Mouse (Mus musculus) stomach, postnatal 0 days (tissue): ENCODE data around the gene Tcte2. TPM values are rescaled to one million over a fixed set of nuclear protein-coding genes. Genes with fewer than 3 reads are reported as not detected.

Source experiments
- ATAC-seq: fragments of 200-750 bp; cut with Nextera tagmentation; 2 replicates; pipeline ENCODE4 v1.8.0; 2017; ENCODE audit not compliant: low FRiP score, low TSS enrichment
- DNase-seq: peaks from one replicate; pipeline ENCODE4 v3.0.0-alpha.2; 2016; ENCODE audit warnings: low spot score
- H3K27ac ChIP-seq: fragments of 300-500 bp; sonication (generic); replicated peaks from 2 replicates; pipeline ENCODE4 v1.5.1; 2014; ENCODE audit warnings: mild to moderate bottlenecking, control low read depth
- H3K27me3 ChIP-seq: fragments of 300-500 bp; sonication (generic); 2 replicates; pipeline ENCODE4 v1.6.1; 2014; ENCODE audit warnings: low read length; ENCODE audit not compliant: control insufficient read depth, insufficient read depth
- H3K36me3 ChIP-seq: fragments of 300-500 bp; sonication (generic); 2 replicates; pipeline ENCODE4 v1.6.1; 2014; ENCODE audit warnings: low read length, mixed read lengths; ENCODE audit not compliant: control insufficient read depth, insufficient read depth
- H3K4me1 ChIP-seq: fragments of 300-500 bp; sonication (generic); replicated peaks from 2 replicates; pipeline ENCODE4 v1.6.1; 2014; ENCODE audit warnings: antibody characterized with exemption; ENCODE audit not compliant: control insufficient read depth, insufficient read depth
- H3K4me2 ChIP-seq: fragments of 300-500 bp; sonication (generic); replicated peaks from 2 replicates; pipeline ENCODE4 v1.6.1; 2014; ENCODE audit warnings: low read depth, mild to moderate bottlenecking, control low read depth, moderate library complexity
- H3K4me3 ChIP-seq: fragments of 300-500 bp; sonication (generic); 2 replicates; pipeline ENCODE4 v1.5.1; 2014; ENCODE audit warnings: low read depth, low read length, control low read depth
- H3K9ac ChIP-seq: fragments of 300-500 bp; sonication (generic); 2 replicates; pipeline ENCODE4 v1.6.1; 2014; ENCODE audit warnings: mild to moderate bottlenecking, low read length, control low read depth, mixed read lengths
- H3K9me3 ChIP-seq: fragments of 300-500 bp; sonication (generic); 2 replicates; pipeline ENCODE4 v1.6.1; 2016; ENCODE audit warnings: low read length; ENCODE audit not compliant: control insufficient read depth
- CTCF ChIP-seq: IDR thresholded peaks from 2 replicates; pipeline ENCODE4 v1.5.1; 2016; ENCODE audit warnings: antibody characterized with exemption, low read depth, mild to moderate bottlenecking, moderate library complexity
- EP300 ChIP-seq: optimal IDR thresholded peaks from 2 replicates; pipeline ENCODE3; 2016; ENCODE audit warnings: antibody characterized with exemption
- WGBS: fragments of 180-500 bp; shearing (Covaris S2); extraction: QIAGEN DNeasy Blood & Tissue Kit; methylation state at CpG from one replicate; pipeline ENCODE4 v1.1.7; 2014; 5-methylcytosine and 5-hydroxymethylcytosine counted together
- polyA plus RNA-seq: library from polyadenylated mRNA; unstranded; fragments of >200 nt; fragmentation: Nextera tagmentation; extraction: Ambion mirVana; gene quantifications from 2 replicates; pipeline ENCODE4 v1.2.1, GENCODE M21; 2015

Tcte2 gene
- polyA plus RNA-seq, 1 experiment from 2014 or later = 3.3 TPM

DNA sequence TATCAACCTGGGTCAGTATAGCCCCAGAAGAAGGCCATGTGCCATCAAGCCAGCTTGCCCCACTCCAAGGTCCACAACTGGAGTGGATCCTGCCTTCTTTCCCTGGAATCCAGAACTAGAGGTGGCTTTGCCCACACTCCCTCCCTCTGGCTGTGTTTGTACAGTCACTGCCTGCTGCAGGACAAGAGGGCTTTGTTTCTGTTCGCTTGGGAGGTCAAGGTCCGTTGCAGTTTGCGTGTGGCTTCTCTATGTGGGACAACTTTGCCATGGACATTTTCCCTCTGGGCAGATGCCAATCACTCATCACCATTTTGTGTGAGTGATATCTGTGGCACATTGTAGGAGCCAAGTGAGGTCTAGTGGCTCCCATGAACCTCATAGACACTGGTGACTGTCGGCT is 89.9 kb downstream of the Tcte2 start:
- Histone ChIP-seq H3K36me3 (no peaks in the 10 kb centered on the region), H3K4me2 (no peak overlapping the region), H3K9ac (no peak overlapping the region), H3K27ac (peak overlapping the region; percentile 53; the same call in 1 of the 2 replicates), H3K4me3 (no peak overlapping the region), H3K9me3 (no peaks in the 10 kb centered on the region), H3K4me1 (peaks cover 8% of the 10 kb centered on the region), H3K27me3 (no peaks in the 10 kb centered on the region)
- ATAC-seq (peak; percentile 69), DNase-seq (peak; percentile 74)
- no peak for TF ChIP-seq EP300
- TF ChIP-seq CTCF = peak; percentile 25; the same call in 1 of the 2 replicates
- 74% methylated on average over 4 of the region's 4 CpGs for WGBS

DNA sequence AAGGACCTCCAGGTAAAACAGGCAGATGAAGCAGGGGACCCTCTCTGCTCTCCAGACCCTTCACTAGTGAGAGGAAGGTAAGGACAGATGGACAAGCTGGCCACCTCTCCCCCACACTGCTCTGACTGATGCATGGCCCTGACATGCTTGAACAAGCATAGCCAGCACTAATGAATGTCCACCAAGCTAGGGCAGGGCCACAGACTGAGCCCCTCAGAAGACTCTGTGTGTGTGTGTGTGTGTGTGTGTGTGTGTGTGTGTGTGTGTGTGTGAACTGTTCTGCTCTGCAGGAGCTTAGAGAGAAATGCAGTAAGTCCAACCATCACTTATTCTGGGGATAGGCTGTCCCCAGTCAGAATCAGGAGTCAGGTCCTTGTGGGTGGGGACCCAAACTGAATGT is 91.4 kb downstream of the Tcte2 start:
- ATAC-seq (no peak), DNase-seq (no peak)
- TF ChIP-seq EP300 (no peak), CTCF (no peak)
- Histone ChIP-seq H3K9me3 (no peaks in the 10 kb centered on the region), H3K9ac (no peak overlapping the region), H3K36me3 (no peaks in the 10 kb centered on the region), H3K4me1 (peaks cover 8% of the 10 kb centered on the region), H3K27ac (peak overlapping the region; percentile 65), H3K4me3 (no peak overlapping the region), H3K4me2 (no peak overlapping the region), H3K27me3 (no peaks in the 10 kb centered on the region)

DNA sequence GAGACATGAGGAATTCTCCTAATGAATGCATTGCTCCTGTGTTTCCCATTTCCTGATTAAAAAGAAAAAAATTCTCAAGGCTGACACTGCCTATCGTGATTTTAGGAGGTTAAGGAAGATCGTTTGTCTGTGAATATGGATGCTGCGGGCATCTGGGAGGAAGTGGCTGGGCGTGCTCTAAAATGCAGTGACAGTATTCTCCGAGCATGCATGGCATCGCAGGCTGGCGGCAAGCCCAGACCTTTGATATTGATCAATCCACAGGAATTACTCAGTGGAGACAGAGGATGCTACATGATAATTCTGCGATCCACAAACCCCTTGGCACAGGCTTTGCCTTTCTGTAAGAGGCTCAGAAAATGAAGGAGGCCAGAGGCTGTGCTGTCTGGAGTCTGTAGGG is 92.4 kb downstream of the Tcte2 start:
- WGBS = 18% methylated on average over 8 of the region's 8 CpGs

DNA sequence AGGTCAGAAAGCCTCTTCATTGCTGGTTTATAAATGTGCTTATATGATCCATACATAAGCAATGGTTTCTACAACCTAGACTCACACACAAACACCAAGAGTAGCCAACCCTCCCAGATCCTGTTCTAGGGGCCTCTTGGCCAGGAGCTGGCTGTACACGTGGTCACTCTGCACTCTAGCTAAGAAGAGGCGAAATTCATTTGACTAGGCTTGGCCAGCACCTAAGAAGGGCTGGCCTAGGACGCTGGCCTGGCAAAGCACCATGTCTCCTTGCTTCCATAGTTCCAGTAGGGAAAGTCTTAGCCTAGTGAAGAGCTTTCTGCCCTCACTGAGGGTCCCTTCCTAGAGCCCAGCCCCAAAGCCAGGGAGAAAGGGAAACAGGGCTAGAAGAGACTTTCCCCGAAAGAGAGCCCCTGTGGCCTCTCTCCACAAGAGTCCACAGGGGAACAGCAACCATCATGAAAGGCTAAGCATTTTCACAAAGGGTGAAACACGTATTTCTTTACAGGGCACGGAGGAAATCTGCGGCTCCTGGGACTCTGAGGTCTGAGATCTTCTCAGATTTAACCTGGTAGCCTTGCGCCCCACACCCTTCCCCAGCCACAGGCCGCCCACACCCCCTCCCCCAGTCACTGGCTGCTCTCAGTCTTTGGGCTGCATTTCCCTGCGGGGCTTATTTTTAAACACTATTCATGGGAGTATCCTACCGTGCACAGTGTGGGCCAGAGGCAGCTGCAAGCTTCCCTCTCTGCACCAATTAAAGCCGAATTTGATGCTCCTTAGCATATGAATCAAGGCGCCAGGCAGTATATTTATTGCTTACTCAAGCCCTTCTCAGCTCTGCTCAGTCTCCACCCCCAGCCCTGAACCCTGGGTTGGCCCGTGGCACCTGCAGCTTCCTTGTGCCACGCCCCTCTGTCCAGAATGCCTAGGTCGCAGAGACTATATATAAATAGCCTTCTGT is 93.3 kb downstream of the Tcte2 start:
- peaks cover 8% of the 10 kb centered on the region for H3K4me1 ChIP-seq
- WGBS = 16% methylated on average over 16 of the region's 16 CpGs
- H3K4me2 ChIP-seq = peak overlapping the region; percentile 34
- H3K4me3 ChIP-seq = no peak overlapping the region
- no peak for TF ChIP-seq EP300
- TF ChIP-seq CTCF = no peak
- H3K27ac ChIP-seq = peak overlapping the region; percentile 76
- ATAC-seq = peak; percentile 70
- no peaks in the 10 kb centered on the region for H3K27me3 ChIP-seq
- no peaks in the 10 kb centered on the region for H3K9me3 ChIP-seq
- peak; percentile 77 for DNase-seq
- H3K9ac ChIP-seq = peak overlapping the region; percentile 43
- H3K36me3 ChIP-seq = no peaks in the 10 kb centered on the region

More for the DNA sequence above, 92.4 kb downstream of the Tcte2 start:
- ATAC-seq = no peak
- no peak overlapping the region for H3K4me3 ChIP-seq
- H3K27ac ChIP-seq = peak overlapping the region; percentile 76
- H3K36me3 ChIP-seq = no peaks in the 10 kb centered on the region
- H3K9me3 ChIP-seq = no peaks in the 10 kb centered on the region
- H3K4me2 ChIP-seq = peak overlapping the region; percentile 34; the same call in 1 of the 2 replicates
- DNase-seq = no peak
- peaks cover 8% of the 10 kb centered on the region for H3K4me1 ChIP-seq
- TF ChIP-seq CTCF = no peak
- no peak for TF ChIP-seq EP300
- no peak overlapping the region for H3K9ac ChIP-seq
- H3K27me3 ChIP-seq = no peaks in the 10 kb centered on the region

DNA sequence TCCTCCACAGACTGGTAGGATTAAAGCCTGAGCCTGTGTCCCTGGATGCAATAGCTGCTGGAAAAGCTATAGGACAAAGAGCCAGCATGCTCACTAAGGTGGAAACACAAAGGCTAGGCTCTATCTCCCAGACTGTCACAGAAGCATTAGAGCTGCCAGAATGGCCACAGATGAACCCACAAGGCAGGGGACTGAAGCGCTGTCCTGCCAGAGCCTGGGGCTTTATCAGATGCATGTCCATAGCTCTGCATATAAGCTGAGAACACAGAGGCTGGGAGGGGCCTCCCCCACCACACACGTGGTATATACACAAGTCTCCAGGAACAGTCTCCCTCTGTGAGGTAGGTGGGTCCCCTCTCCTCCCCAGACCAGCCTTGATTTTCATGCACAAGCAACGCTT is 94.6 kb downstream of the Tcte2 start:
- no peaks in the 10 kb centered on the region for H3K27me3 ChIP-seq
- H3K4me1 ChIP-seq = peaks cover 8% of the 10 kb centered on the region
- H3K4me3 ChIP-seq = no peak overlapping the region
- no peaks in the 10 kb centered on the region for H3K9me3 ChIP-seq
- WGBS = 64% methylated on average over 3 of the region's 3 CpGs
- no peaks in the 10 kb centered on the region for H3K36me3 ChIP-seq
- H3K27ac ChIP-seq = no peak overlapping the region
- H3K9ac ChIP-seq = no peak overlapping the region
- no peak overlapping the region for H3K4me2 ChIP-seq
- DNase-seq (no peak), ATAC-seq (peak; percentile 48)
- TF ChIP-seq EP300 = no peak

DNA sequence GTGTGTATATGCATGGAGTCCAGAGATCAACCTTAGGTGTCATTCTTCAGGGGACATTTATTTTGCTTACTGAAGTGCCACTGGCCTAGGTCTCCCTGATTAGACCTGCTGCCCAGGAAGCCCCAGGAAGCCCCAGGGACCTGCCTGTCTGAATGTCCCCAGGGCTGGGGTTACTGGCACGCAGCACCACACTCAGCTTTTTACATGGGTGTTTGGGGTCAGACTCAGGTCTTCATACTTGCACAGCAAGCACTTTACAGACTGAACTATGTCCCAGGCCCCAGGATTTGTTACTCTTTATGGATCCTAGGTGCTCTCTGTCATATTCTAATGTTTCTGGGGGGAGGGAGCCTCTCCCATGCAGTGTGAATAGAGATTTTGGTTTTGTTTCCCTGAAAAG is 95.9 kb downstream of the Tcte2 start:
- WGBS = 71% methylated on average over 1 of the region's 1 CpGs

More for the DNA sequence above, 95.9 kb downstream of the Tcte2 start:
- H3K4me3 ChIP-seq = no peak overlapping the region
- H3K9me3 ChIP-seq = no peaks in the 10 kb centered on the region
- no peak for TF ChIP-seq EP300
- TF ChIP-seq CTCF = no peak
- ATAC-seq (no peak), DNase-seq (no peak)
- H3K4me2 ChIP-seq = no peak overlapping the region
- H3K27ac ChIP-seq = no peak overlapping the region
- H3K4me1 ChIP-seq = peaks cover 8% of the 10 kb centered on the region
- no peaks in the 10 kb centered on the region for H3K27me3 ChIP-seq
- H3K9ac ChIP-seq = no peak overlapping the region
- H3K36me3 ChIP-seq = no peaks in the 10 kb centered on the region
